Mouse (Mus musculus) layer of hippocampus, adult 11-12 months (tissue): ENCODE results near the gene Gm17455.

Source experiments
- DNase-seq: peaks from one replicate; pipeline ENCODE4 v3.0.0; 2022; ENCODE audit warnings: low spot score

Gm17455 gene

DNA sequence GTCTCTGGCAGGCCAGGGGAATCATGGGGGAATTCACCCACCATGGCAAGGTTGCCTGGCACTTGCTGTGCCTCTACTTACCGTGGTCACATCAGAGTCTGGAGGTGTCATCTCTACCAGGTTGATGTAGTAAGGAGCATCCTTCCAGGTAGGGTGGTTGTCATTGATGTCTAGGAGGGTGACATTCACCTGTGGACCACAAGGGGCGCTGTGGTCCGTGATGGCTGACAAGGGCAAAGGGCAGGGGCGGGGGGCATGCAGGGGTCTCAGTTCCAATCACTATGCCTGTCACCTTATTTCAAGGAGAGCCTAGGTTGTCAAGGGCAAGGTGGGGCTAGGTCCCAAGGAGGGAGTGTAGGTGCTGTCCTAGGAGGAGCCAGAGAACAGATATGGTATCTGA, 20.1 kb downstream of the Gm17455 start:
- DNase-seq: no peak

DNA sequence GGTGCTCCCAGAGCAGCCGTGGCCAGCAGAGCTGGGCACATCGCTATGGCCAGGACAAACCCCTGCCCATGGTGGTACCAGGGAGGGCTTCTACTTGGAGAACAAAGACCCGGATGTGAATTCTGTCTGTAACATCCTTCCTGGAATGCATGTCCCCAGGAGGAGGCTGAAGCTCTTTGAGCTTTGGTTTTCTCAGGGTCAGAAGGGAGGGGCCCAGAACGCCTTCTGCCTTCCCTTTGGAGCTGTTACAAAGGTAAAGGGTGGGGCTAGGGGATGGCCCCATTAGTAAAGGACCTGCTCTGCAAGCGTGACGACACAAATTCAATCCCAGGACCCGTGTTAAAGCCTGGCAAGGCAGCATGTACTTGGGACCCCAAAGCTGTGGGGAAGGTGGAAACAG, 23.2 kb downstream of the Gm17455 start:
- no peak for DNase-seq

DNA sequence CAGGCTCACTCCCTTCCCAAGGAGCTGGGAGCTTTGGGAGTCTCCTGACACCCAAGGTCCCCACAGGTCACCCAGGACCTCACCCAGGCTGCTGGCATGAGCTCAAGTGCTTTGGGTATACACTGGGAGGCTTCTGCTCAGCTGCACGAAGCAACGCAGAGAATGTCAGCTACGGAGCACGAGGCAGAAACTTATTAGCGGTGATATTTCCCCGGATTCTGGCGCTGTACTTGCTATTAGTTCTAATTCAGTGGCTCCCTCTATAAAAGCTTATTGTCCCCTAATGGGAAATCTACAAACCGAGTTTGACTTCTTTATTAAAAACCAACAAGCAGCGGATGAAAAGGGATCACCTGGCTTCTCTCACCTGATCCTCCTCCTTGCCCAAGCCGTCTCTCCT, 30.5 kb downstream of the Gm17455 start:
- DNase-seq: no peak

DNA sequence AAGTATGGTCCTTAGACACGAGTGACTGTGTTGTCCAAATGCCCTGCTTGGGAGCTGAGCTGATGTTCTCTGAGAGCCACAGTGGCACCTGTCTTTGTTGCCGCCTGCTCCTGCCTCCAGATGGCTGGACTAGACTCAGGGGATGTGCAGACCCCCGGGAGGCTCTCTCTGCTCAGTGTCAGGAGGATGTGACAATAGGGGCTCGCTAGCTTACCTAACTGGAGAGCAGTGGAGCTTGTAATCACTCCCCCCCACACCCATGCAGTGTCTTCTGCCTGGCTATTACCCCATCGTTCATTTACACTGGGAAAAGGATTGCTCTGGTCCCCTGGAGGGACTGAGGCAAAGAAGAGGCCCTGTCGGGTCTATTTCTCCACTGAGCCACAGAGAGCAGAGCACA, 31.1 kb downstream of the Gm17455 start:
- DNase-seq: no peak

DNA sequence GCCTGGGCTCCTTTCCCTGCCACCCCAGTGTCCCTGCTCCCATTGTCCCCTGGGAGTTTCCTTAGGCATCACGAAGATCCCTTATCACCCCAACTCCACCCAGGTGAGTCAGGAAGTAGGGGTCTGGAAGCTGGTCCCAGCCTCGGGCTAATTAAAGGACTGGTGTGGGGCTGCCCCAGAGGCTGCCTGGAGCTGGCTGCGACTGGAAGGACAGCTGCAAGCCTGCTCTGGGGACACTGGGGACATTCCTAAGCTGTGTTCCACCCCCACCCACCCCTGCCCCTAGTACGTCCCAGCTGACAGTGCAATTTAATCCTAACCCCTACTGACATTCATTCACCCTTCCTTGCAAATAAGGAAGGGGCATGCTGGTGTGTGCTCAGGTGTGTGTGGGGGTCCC, 33.2 kb downstream of the Gm17455 start:
- no peak for DNase-seq

DNA sequence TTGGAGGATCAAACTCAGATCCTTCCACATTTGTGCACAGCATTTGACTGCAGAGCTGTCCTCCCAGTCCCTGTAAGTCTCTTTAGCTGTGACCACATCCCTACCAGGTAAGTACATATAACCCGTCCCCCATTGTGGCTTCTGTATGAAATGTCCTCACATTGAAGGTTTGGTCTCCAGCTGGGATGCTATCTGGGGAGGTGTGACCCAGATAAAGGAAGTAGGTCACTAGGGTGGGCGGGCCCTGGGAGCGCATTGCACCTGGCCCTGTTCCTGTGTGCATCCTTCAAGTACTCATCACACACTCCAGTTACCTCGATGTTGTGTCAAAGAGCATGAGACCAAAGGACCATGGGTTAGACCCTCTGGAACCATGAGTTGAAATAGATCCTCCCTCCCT, 42.8 kb downstream of the Gm17455 start:
- DNase-seq: no peak

DNA sequence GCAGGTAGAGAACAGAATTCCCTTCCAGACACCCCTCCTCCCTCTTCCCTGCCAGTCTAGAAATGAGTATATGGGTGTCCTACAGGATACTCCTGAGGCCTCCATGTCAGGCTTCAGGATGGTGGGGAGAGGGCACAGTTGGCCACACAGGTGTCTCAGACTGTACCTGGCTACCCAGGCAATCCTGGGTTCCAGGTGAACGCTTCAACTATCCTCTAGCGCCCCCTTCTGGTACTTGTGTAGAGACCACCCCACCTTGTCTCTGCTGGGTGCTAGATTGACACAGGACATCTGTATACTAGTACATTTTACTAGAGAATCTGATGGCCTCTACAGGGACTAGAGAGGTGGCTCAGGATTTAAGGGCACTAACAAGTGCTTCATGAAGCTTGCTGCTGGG, 43.6 kb downstream of the Gm17455 start:
- DNase-seq: no peak

DNA sequence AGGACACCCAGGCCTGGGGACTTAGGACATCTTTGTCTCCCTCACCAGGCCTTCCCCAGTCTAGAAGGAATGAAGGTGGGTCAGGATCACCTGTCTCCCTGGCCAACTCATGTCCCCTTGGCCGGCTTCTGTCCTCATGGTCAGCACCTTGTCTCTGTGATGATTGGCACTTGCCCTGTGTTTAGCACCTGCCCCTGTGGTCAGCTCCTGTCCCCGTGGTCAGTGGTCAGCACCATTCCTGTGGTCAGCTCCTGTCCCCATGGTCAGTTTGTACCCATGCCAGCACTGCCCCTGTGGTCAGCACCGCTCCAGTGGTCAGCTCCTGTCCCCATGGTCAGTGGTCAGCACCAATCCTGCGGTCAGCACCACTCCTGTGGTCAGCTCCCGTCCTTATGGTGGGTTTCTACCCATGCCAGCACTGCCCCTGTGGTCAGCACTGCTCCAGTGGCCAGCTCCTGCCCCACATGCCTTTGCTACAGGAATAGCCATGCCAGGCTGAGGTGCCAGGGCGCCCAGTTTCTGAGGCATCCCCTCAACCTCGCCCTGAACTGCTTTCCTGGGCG, 45.6 kb downstream of the Gm17455 start:
- peak; percentile 9 for DNase-seq

DNA sequence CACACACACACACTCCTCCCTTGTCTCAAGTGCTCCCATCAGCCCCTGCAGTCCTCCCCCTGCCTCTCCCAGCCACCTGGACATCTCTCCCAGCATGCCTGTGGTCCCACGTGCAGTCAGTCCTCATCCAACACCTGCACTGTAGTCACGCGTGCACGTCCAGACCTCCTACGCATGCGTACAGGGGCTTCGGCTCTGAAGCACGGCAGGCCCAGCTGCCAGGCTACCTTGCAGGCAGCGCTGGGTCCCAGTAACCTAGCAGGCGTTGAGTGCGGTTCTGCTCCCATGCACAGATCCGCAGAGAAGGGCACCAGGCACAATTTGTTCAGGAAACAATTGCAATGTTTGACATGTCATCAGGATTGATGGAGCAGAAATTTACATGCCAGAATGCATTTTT, 47.7 kb downstream of the Gm17455 start:
- no peak for DNase-seq
